Mouse (Mus musculus): ENCODE measurements around the gene Naa40. TPM values are rescaled to one million over a fixed set of nuclear protein-coding genes. Genes with fewer than 3 reads are reported as not detected.
A peak's percentile ranks its signal among the peaks of the same experiment; 100 is the strongest.

Gene Naa40
- 10 to 100 TPM; 32.1 to 35.0 TPM for total RNA-seq (2021)
- long read RNA-seq, experiment 1, full-length matches to known transcripts = 21 of 29 reads
- long read RNA-seq, experiment 1, partial matches to known transcripts = 3 of 29 reads
- long read RNA-seq, experiment 1, other reads (novel, unspliced or antisense) = 5 of 29 reads
- long read RNA-seq, experiment 2, full-length matches to known transcripts = 30 of 42 reads
- long read RNA-seq, experiment 2, partial matches to known transcripts = 3 of 42 reads
- long read RNA-seq, experiment 2, other reads (novel, unspliced or antisense) = 9 of 42 reads

DNA sequence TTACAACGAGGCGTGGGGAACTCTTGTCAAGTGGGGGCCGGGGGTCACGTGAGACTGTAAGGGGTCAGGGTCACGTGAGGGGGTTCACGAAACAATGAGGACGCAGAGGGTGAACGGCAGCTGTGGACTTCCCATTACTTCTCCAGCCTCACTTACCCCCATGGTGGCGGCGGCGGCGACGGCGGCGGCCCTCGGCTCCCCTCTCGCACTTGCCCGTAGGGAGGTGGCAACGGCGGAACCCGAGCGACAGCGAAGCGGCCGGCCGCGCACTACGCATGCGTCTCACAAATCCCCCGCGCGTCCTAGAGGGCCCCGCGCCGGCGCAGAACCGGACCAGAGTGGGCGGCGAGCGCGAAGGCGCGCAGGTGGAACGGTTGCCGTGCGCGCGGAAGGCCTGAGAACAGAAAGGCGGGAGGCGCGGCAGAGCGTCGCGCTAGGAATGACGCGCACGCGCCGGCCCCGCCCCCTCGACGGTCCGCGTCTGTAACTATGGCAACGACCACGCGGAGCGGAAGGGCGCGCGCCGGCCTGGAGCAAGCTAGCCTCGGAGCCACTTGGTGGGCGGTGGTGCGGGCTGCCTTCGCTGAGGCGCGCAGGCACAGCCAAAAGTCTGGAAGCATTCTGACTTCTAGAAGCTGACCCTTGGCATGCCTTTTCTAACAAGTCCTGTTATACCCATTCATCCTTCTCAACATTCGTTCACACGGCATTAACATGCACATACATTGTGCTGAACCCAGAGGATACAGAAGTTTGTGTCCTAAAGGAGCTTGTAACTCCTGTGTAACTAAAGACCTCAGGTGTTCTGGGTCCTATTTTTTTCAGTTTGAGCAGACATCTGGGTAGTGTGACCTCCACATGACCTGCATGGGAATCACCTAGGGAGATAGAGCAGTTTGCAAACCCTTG is at the start of gene Naa40:
TSS of gene Naa40 (minus strand) at position 402 of the 909 bp plus-strand sequence.
- DNase-seq (ENCODE audit: low spot score in 2 of 2) = peak; percentile 88 to 92

DNA sequence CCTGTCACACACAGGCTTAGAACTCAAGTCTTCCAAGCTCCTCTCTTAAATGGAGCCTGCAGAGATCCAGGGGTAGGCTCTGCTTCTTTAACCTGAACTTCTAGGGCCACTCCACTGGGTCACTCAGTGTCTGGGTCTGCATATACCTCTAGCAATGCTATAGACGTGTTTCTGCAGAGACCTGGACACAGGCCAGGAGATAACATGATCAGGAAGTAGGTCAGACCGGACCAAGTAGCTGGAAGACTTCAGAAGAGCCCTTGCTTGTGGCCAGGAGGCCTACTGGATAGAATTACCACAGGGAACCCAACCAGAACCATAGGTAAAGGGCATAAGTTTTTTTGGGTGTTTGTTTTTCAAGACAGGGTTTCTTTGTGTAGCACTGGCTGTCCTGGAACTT is 48.8 kb upstream of the Naa40 start:
- no peak for DNase-seq (ENCODE audit: low spot score in 2 of 2)

DNA sequence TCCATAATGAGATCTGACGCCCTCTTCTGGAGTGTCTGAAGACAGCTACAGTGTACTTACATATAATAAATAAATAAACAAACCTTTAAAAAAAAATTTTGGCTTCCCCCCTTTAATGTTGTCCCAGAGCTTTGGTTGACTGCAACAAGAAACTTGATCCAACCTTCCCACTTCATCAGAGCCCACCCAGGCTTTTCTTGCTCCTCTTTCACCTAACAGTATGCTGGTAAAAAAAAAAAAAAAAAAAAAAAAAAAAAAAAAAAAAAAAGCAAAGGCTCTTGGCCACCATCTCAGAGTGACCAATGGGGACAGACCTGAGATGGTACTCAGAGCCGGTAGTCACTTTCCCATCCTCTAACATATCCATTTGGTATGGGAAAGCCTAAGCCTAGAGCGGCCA is 47.3 kb upstream of the Naa40 start:
- no peak for DNase-seq (ENCODE audit: low spot score in 2 of 2)

DNA sequence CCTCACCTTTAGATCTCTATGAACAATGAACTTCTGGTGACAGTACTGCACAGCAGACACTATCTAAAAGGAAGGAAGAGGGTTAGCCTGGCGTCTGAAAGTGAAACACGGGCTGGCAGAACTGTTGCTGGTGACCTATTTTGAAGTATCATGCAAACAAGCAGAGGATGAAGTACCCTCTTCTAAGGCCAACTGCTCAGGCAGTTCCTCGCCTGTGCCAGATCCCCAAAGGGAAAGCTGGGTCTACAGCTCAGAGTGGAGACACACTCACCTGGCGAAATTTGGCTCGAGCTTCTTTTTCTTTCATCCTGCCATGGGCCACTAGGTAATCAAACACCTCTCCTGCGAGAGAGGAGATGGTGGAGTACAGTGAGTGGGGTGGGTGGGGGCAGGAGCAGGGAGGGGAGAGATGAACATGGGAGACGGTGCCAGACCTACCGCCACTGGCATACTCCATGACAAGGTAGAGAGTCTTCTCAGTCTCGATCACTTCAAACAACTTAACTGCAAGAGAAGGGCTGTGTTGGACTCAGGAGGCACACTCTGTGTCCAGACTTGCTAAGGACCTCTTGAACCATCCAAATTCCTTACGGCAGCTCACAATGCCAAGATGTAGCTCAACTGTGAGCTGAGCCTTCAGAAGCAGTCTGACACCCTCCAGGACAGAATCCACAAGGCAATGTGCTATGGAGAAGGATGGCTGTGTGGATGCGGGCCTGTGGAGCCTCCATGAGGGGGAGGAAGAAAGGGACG is 45.8 kb upstream of the Naa40 start:
- no peak for DNase-seq (ENCODE audit: low spot score in 2 of 2)

DNA sequence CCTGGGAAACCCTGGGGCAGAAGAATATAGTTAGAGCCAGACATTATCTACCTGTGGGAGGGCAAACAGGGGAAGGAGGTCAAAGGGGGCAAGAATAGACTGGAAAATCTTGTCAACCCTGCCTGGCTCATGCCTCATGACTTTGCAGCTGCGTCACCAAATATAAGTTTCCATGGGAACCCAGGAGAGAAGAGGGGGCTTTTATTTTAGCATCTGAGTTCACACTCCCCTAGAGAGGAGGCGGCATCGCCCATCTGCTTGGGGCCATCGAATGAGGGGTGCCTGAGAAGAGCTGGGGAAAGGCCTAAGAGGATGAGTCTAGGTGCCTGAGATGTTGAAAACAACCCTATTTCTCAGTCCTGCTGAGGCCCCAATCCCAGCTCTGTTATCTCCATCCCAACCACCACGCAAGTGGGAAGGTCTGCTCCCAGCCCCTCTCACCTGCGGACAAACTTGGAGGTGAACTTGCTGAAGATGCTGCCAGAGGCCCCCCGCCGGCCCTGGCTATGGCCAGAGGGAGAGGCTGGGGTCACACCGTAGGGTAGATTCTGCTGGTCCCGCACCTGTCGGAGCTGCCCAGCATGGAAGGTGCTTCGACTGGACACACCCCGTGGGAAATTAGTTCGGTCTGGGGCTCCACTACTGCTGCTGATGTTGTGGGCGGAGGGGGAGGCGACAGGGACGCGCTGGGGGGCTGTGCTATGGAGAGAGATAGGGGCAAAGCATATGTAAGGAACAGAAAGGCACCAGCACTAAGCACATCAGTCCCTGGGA is 39.8 kb upstream of the Naa40 start:
- peak in 1 of 2 experiments; percentile 66 for DNase-seq (ENCODE audit: low spot score in 2 of 2)

DNA sequence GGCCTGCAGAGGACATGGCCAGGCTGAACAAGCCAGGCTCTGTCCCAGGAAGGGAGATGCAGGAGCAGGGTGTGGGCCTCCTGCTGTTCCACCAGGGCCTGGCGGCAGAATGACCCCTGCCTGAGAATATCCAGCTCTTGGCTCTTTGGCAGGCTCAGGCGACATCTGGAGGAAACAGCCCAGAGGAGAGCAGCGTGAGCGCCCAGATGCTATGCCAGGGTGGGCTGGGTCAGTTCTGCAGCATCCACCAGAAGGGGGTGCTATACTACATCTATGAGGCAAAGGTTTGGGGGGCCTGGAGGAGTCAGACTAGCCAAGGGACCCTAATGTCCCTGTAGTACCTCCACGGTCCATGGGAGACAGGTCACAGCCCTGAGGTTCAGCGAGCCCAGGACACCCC is 38.1 kb upstream of the Naa40 start:
- DNase-seq (ENCODE audit: low spot score in 2 of 2) = peak in 1 of 2 experiments; percentile 57

DNA sequence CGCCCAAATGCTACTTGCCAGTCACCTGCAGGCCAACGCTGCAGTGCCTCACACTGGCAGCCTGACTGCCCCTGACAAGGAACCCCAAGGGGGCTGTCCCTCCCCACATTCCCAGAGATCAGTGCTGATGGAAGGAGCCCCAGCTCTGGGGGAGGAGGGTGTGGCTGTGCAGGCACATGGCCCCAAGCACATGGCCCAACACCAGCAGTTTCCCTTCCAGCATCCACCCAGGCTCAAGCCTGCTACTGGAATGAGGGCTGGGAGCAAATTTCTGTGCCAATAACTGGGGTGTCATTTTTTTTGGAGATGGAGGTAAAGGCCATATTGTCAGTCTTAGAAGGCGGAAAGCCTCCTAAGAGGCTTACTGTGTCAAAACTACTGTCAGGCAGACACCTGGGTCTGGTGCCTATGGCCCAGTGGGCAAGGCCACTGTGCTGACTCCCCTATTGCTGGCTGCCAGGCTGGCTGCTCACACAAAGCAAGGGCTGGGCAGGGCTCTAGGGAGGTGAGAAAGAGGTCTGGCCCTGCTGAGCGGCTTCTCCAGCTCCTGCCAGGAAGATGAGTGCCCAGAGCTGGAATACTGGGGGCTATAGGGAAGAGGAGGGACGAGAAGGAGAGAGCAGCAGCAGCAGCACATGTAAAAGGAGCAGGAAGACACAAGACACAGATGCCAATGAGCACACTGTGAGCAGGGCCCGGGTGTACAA is 37.4 kb upstream of the Naa40 start:
- DNase-seq (ENCODE audit: low spot score in 2 of 2) = no peak

DNA sequence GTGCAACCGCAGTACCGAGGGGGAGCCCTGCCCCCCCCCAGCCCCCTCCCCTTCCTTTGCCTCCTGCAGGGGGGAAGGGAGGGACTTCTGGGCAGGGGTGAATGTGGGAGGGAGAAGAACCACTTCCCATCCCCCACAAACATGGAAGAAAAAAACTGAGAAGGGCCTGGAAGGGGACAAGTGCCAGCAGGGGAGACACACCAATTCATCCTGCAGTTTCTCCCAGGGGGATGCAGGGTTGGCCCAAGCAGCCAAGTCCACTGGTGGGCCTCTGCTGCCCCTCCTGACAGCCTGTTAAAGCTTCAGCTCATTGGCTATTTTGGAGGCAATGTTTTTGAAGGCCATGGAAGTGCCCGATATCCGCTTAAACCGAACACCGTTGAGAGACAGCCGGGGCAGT is 35.8 kb upstream of the Naa40 start:
- DNase-seq (ENCODE audit: low spot score in 2 of 2) = no peak

DNA sequence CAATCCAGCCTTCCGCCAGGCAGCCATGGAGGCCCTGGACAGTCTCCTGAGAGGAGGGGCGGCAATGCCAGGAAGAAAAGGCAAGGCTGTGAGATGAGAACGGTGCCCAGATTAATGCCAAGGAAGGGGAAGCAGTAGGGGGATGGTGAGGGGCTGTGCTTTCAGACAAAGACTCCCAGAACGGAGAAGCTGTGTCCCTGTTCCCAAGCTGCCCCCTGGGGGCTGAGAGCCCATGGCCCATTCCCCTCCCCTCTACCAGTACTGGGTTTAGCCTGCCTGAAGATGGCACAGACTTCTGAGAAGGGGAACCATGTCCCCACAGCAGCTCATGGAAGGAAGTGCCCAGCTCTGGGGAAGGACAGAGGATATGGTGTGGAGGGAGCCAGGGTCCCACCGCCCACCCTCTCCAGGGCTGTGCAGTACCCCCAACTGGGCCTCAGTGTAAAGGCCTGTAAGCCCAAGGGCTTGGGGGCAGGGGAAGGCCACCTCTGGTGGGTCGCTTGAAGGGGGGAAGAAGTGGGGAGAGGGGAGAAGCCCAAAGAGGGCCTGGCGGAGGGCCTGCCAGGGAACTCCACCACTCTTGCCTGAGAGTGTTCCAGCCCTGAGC is 35.2 kb upstream of the Naa40 start:
- DNase-seq (ENCODE audit: low spot score in 2 of 2) = no peak

DNA sequence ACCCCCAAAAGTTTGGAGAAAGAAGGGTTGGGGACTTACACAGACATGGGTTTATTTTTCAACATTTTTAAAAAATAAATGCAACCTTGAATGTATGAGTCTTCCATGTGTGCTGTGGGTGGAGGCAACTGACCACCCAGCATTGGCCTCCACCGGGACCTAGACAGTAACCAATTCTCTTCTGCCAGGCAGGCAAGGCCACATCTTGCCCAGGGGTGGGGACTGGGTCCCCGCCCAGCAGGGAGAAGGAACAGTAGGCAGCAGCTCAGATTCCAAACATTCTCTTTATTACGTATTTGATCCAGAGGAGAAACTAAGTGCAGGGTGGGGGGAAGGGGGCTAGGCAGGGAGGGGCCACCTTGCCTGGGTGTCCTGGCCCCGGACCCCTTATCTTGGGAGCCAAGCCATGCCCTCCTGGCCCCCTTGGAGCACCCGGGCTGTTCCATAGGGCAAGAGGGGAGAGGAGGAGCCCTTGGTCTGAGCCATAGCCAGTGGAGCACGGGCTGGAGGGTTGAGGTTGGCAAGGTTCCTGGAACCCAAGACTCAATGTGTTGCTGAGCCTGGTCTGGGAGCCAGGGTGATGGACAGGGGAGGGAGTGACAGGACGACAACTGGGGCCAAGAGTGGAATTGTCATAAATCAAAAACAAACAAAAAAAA is 34.3 kb upstream of the Naa40 start:
- DNase-seq (ENCODE audit: low spot score in 2 of 2) = no peak

DNA sequence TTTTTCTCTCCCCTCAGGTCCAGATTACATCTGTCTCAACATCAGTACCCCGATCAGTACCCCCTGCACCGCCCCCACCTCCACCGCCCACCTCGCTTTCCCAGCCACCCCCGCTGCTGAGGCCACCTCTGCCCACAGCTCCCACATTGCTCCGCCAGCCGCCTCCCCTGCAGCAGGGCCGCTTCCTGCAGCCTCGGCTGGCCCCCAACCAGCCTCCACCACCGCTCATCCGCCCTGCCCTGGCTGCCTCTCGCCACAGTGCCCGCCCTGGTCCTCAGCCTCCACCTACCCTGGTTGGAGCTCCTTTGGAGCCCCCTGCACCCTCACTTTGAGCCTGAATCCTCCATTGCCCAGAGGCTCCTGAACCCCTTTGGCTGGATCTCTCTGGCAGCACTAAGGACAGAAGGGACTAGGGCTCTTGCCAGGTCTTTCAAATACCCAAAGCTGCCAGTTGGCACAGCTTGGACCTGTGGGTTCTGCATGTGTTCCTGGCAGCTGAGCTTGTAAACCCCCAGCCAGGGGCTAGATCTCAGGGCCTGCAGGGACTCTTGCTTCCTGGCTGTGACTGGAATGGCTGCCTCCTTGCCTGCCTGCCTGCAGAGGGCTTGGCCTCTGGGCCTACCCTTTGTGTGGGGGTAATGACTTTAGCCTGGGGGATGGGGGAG is 33.5 kb upstream of the Naa40 start:
- DNase-seq (ENCODE audit: low spot score in 2 of 2) = peak; percentile 72 to 88

DNA sequence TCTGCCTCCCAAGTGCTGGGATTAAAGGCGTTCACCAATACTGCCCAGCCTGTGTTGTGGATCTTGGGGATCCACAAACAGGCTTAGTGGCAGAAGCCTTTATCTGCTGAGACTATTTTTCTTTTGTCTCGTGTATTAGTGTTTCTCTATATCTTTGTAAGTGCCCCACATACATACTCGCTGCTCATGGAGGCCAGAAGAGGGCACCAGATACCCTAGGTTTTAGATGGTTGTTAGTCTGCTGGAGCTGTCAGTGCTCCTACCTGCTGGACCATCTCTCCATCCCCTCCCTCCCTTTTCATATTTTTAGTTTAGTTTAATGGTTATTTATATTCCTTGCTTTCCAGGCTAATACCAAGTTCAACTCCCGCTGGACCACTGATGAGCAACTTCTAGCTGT is 32.5 kb upstream of the Naa40 start:
- no peak for DNase-seq (ENCODE audit: low spot score in 2 of 2)

DNA sequence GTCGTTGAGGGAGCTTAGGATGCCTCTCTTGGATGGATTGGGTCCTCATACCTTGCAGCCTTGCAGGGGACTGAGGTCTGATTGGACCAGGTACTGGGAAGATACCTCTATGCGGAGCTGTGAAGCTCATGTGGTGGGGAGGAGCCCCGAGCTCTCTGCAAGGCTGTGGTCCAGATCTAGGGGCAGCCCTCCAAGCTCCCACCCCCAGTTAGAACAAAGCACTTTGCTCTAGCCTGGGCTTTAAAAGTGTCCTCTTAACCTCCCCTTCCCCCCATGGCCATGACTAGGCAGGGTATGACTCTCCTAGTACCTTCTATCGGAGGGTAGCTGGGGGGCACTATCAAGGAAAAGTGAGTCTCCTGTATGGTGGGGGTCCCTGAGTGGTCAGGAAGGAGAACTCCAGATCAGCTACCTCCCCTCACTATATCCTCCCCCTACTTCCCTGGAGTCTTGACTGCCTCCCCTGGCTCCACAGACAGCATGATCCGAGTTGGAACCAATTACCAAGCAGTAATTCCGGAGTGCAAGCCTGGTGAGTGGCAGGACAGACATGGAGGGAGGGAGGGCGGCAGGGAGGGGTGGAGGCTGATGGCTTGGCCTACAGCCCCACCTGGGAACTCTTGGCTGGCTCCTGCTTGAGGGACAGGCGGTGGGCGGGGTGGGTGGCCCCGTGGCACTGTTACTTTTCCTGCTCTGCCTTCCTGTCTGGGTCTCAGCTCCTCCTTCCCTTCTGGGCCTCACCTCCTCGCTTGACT is 28.5 kb upstream of the Naa40 start:
- DNase-seq (ENCODE audit: low spot score in 2 of 2) = peak in 1 of 2 experiments; percentile 31

DNA sequence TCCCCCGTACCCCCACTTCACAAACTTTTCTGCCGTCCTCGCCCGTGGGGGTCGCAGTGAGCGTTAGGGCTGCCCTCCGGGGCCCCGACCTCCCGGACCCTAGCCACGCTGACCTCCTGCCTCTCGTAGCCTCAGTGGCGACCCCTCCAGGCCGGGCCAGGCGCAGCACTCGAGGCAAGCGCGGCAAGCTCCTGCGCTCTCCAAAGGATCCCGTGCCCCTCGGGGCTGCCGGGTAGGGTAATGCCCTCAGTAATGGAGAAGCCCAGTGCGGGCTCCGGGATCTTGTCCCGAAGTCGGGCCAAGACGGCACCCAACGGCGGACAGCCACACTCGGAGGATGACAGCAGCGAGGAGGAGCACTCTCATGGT is 27.7 kb upstream of the Naa40 start:
- peak; percentile 78 to 80 for DNase-seq (ENCODE audit: low spot score in 2 of 2)

DNA sequence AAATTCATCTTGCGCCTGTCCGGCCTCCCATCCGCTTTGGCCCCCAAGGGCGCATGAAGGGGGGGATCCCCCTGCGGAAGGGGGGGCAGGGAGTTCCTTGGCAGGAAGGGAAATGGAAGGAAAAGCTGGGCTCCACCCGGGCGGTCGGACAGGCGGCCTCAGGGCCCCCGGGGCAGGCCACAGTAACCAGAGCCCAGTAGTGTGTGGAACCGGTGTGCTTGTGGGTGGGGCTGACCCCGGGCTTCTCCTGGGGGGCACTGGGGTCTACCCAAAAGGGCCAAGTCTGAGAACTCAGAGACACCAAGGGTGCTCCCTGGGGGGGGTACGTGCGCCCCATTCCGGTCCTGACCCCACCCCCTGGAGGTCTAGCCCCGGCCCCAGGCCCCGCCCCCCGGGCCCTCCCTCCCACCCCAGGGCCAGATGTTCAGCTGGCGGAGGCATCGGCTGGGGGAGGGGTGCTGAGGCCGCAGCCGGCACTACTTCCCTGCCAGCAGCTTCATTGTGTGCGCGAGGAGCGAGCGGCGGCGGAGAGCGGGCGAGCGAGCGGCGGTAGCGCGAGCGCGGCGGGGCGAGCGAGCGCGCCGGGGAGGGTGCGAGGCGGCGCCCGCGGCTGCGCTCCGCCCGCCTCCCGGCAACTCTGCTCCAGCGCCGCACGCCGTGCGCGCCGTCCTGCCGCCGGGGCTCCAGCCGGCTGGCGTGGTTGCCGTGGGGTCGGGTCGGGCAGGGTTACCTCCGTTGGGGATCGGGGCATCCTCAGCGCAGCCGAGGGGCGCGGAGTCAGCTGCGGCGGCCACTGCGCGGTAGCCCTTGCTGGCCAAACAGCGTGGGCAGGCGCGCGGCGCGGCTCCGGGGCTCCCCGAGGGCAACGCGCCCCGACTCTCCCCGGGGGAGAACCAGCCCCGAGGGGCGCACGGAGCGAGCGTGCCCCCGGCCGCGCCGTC is 27.1 kb upstream of the Naa40 start:
- DNase-seq (ENCODE audit: low spot score in 2 of 2) = peak; percentile 71 to 77

DNA sequence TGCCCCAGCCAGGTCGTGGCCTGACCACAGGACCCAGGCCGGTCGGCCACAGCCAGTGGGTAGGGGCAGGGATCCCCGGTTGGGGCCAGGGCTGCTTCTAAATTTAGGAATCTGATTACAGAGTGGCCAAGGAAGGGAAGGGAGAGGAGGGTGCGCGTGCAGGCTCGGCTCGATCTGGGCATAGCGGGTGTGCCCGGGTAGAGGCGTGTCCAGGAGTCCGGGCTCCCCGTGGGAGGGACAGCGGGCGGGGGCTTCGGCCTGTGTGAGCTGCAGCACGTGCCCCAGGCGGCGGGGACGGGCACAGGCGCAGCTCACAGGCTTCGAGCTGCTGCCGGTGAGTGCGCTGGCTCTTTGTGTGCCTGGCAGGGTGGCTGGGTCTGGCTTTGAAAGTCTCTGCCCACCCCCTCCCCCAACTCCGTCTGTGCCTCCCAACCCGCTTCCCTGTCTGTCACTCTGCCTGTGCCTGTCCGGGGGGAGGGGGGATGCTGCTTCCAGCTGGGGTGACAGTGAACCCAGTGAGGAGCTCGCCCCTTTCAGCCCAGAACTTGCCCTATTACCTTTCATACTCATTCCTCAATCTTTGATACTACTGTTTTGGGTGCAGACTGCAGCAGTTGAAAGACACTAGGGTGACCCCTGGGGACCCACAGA is 26.2 kb upstream of the Naa40 start, which contains the start of gene Rcor2:
TSS of gene Rcor2 (plus strand) at position 235 of the 651 bp plus-strand sequence.
- DNase-seq (ENCODE audit: low spot score in 2 of 2) = peak; percentile 71 to 82
